Mouse (Mus musculus) frontal cortex, postnatal 25 days (tissue): ENCODE results near the gene Pkp3.

ENCODE experiments used
- DNase-seq, 2 experiments: peaks; one replicate each; pipeline ENCODE4 v3.0.0; 2022; ENCODE audit warnings: low spot score in 2 of 2

Gene Pkp3

DNA sequence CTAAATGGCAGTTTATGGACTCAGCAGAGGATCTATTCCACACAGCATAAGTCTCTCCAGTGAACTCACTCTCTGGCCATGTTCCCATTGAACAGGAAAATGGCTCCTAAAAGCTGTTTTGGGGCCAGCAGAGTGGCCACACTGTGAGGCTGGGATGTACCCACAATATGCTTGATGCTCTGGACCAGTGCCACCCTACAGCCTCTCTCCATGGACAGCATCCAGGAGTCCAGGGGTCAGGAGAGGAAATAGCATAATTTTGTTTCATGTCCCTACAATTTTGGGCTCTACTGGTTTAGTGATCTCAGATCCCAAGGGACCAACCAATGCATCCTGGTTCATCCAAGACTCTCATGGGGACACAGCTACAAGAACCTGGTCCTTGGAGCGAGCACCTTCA is 20.5 kb upstream of the Pkp3 start:
- no peak for DNase-seq

DNA sequence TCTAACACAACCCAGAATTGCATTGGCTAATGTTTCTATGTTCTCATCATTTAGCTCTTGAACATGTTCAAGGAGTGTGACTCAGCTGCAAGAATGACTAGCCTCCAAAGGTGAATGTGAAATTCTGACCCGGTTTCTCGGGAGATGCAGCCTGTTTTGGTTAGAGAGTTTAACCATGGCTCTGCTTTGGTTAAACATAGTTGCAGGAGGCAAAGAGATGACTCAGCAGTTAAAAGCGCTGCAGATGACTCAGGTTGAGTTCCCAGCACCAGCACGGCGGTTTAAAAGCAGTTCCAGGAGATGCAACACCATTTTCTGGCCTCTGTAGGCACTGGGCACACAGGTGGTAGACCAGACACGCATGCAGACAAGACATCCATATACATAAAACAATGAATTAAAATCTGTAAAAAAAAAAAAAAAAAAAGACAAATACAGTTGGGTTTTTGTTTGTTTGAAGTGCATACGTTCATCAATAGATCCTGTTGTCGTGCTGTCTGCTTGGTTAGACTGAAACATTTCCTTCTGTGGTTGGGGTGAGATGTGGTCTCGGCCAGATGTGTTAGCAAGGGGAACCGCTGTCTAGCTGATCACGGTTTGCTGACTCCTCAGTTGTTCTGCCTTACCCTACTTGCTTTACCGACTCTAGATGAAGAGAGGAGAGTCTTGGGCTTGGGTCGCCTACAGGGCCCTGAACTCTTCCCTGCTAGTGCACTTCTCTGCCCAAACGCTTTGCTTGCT is 19.2 kb upstream of the Pkp3 start:
- DNase-seq, result no peak

DNA sequence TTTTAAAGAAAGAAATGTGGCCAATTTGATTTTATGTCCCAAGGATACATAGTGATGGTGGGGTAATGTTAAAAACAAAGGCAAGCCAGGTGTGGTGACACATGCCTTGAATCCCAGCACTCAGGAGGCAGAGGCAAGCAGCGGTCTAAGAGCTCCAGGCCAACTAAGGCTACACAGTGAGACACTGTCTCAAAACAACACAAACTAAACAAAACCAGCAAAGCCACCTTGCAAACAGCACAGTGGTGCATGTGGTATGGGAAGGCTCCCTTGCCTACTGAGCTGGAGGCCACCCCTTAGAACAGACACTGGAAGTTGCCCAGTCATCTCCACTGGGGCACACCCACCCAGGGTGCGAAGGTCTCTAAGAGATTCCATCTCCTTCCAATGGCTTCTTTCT is 18.1 kb upstream of the Pkp3 start:
- DNase-seq, result no peak

DNA sequence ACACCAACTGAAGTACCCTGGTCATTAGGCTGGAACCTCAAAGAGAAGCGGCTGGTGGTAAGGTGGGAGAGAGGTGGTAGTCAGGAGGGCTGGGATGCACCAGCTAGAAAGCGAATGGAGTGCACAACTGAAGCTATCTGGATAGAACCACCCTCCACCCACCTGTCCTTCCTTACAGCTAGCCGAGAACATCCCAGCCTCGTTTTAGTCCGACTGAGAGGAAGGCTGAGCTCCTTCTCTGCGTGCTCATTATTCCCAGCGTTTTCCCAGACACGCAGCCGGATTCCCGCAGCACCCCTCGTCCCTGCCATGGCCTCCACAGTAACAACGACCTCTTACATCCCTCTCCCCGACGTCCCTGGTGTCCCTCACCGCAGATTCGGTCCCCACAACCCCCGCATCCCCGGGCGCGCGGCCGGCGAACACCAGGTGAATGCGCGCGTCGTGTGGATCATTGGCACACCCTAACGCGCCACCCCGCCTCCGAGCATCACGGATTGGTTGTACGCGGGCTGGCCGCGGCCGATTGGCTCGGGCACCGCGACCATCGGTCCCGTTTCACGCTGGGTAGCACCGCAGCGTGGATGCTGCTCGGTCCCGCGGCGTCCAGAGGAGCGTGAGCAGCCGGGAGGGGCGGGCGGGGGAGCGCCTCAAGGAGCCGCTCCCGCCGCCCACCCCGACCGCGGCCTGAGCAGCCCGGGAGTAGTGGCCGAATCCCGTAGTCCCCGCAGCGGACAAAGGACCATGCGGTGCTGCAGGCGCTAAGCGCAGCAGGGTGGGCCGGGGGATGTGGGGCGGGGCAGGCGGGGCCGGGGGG is 17.4 kb upstream of the Pkp3 start, which contains the start of gene B4galnt4:
Gene B4galnt4, plus strand, starts transcription at position 679 of the 817 bp plus-strand sequence.
- DNase-seq, result peak; percentile 79 to 89

DNA sequence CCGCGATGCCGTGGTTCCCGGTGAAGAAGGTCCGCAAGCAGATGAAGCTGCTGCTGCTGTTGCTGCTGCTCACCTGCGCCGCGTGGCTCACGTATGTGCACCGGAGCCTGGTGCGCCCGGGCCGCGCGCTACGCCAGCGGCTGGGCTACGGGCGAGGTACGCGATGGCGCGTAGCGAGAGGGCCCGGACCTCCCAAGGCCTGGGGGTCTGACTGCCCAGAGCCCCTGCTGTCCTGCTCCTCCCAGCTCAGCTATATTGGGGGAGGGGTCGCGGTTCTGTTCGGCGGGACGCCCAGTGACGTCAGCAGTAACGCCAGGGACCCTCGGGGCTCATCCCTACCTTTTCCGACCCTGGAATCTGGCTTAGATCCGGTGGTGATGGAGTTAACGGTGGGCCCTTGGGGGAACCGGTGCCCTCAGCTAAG is 16.7 kb upstream of the Pkp3 start:
- no peak for DNase-seq

DNA sequence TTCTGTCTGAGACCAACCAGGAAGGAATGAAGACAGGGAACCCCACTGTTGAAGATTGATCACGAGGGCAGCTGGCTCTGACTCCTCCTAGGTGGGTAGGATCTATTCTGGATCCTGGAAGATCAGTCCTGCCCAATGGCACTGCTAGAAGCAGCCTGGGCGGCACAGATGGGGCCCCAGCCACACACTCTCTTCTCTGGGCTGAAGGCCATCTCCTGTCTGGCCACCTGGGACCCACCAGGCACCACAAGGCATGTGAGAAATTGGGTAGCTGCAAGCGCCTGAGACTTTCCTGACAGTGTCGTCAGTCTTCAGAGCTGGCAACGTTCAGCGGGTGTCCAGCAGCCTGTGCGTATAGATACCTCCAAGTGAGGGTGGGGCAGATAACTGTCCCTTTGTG is 15.5 kb upstream of the Pkp3 start:
- no peak for DNase-seq

DNA sequence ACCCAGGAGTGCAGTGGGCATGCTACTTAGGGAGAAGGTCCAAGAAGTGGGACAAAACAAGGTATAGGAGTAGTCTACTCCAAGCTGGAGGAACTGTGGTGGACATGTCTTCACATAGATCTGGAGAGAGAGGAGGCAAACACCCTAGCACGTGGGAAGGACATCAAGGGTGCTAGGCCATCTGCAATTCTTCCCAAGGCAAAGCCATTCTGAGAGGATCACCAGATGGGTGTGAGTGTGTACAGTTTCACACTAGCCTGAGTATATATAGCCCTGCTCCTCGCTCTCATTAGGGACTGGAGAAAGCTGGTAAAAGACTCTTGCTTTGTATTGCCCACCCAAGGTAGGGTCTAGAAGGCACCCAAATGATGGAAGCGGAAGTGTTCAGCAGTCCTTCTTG is 14.7 kb upstream of the Pkp3 start:
- no peak for DNase-seq

DNA sequence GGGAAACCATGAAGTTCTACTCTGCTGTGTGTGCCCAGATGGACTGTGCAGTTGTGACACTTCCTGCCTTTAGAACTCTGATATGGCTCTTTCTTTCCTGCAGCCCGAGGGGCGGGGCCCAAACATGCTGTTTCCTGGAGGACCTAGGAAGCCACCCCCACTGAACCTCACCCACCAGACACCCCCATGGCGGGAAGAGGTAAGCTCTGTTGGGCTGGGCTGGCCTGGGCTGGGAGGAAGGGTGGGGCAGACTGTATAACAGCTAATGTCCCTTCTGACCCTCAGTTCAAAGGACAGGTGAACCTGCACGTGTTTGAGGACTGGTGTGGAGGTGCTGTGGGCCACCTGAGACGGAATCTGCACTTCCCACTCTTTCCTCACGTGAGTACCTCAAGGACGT is 13.8 kb upstream of the Pkp3 start:
- no peak for DNase-seq

DNA sequence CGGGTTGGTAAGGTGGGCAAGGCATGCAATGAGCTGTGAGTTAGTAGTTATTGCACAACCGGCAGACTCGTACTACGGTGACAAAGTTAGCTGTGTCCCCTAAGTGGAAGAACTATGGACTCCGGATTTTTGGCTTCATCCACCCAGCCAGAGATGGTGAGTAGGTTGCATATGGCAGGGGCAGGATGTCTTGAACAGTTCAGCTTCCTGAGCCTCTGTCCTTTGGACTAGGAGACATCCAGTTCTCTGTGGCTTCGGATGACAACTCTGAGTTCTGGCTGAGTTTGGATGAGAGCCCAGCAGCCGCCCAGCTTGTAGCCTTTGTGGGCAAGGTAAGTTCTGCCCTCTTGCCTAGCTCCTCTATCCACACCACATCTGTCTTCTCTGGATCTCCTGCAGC is 13.4 kb upstream of the Pkp3 start:
- no peak for DNase-seq

DNA sequence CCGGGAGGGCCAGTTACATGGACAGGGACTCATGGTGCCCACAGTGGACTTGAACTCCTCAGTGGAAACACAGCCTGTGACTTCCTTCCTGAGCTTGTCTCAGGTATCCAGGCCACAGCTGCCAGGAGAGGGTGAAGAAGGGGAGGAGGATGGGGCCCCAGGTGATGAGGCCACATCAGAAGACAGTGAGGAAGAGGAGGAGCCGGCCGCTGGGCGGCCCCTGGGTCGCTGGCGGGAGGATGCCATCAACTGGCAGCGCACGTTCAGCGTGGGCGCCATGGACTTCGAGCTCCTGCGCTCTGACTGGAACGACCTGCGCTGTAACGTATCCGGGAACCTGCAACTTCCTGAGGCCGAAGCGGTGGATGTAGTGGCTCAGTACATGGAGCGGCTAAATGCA is 9.7 kb upstream of the Pkp3 start:
- no peak for DNase-seq

DNA sequence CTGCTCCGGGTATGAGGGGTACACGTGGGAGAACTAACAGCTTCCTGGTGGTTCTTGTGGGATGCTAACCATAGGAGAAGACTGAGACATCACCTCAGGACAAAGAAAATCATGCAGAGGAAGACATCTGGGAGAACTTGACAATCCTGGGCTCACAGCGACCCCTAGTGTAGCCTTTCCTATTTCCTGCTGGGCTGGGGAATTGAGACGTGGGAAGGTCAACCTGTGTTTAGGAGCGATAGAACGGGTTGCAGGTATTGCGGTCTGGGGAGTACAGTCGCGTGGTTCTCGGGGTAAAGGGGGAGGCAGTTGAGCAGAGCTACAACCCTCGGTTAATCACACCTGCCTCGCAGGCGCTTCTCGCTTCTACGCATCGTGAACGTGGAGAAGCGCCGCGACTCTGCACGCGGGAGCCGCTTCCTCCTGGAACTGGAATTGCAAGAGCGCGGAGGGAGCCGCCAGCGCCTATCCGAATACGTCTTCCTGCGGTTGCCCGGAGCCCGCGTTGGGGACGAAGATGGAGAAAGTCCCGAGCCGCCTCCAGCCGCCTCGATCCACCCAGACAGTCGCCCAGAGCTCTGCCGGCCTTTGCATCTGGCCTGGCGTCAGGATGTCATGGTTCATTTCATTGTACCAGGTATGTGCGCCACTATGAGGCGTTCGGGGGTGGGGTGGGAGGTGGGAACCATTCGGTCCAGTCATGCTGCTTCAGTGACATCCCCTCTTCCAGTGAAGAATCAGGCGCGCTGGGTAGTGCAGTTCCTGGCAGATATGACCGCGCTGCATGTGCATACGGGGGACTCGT is 7.8 kb upstream of the Pkp3 start:
- peak; percentile 58 to 72 for DNase-seq

DNA sequence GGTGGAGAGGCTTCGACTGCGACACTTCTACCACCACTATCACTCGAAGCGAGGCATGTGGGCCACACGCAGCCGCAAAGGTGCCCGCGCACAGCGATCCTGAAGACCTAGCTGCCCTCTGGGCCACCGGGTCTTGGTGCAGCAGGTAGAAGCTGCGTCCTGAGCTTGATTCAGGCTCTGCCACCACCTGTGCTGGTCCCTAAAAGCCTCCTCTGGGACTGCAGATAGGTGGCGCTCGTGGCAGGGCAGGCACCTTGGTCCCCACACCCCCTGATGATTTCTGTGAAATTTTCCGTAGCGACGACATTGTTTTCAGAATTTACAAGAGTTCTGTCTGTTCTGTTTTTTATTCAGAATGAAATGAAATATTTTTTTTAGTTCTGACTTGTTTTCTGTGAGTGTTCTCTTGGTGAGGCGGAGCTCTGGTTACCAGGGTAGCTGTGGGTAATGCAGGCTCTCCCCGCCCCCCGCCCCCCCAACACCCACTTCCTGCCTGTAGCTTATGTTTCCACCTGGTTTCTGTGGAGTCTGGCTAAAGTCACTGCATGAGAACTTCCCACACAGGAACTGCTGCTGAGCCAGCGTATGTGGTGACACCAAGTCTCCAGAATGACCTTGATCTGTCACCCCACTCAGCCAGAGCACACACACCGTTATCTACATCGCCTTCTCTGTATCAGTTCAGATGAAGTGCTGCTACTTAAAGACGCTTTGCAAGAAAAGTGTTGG is 5.8 kb upstream of the Pkp3 start:
- no peak for DNase-seq

DNA sequence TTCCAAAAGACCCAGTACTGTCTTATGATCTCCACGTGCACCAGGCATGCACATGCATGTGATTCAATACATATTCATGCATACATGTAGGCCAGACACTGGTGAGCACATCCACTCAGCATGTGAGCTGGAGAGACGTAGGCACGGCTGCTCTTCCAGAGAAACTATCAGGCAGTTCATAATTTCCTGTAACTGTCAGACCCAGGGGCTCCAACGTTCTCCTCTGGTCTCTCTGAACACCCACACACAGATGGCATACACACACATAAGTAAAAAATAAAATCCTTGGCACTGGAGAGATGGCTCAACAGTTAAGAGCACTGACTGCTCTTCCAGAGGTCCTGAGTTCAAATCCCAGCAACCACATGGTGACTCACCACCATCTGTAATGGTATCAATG is 4.2 kb upstream of the Pkp3 start:
- DNase-seq, result no peak

DNA sequence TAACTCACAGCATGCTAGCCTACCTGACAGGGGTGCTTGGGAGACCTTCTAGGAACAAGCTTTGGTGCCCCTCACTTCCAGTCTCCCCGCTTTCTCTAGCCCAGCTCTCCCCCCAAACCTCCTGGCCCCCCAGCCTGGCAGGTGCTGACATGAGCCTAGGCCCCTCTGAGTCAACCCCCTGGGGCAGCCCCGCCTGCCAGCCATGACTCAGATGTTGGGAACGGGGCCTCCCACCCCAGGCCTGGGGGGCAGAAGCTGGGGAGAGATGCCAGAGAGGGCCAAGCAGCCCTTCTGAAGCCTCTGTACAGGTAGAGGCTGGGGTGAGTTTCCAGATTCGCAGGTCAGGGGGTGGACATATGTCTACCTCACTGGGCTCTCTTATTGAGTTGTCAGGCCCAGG is 858 bp downstream of the Pkp3 start:
- no peak for DNase-seq

DNA sequence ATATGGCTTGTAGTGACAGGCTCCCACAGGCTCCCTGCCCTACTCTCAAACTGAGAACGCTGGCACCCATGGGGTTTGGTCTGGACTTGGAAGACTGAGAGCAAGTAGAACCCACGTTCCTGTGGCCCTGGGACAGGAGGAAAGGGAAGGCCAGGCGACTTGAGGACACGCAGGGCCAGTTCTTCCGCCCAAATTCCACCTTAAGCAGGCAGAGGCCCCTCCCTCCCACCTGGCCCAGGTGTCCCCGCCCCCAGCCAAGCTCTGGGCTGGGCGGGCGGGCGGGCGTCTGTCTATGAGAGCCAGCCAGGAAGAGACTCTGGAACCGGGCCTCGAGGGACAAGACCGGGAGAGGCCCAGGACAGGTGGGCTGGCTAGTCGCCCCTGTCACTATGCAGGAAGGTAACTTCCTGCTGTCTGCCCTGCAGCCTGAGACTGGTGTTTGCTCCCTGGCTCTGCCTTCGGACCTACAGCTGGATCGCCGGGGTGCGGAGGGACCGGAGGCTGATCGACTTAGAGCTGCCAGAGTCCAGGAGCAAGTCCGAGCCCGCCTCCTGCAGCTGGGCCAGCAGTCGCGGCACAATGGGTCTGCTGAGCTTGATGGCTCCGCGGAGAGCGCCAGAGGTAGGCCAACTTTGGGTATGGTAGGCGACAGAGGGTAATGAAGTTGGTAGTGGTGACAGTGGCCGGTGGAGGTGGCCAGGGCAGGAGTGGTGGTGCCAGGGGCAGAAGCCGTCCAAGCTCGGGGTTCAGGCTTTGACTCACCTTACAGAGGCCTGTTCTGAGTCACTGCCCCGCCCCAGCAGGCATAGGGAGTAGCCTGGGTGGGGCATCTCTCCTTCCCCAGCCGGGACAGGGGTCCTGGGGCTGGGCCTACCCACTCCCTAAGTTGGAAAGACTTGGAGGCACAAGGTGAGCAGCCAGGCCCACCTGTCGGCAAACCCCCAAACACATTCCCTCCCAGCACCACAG is 1.7 kb downstream of the Pkp3 start:
- DNase-seq, result no peak

DNA sequence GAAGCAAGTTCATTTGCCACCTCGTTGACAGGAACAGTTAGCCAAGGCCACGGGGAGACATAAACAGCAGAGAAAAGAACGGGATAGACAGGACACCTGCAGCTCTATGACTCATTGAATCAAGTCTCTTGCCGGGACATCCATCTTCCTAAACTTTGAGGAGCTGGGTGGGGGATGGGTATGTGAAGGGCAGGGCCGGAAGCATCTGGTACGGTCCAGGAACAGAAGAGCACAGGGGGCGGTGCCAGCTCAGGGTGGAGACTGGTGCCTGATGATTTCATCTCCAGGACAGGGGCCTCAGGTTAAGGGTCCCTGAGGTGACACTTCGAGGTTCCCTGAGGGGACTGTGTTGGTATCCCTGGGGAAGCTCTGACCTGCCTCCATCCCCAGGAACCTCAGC is 9.9 kb downstream of the Pkp3 start:
- DNase-seq, result no peak

DNA sequence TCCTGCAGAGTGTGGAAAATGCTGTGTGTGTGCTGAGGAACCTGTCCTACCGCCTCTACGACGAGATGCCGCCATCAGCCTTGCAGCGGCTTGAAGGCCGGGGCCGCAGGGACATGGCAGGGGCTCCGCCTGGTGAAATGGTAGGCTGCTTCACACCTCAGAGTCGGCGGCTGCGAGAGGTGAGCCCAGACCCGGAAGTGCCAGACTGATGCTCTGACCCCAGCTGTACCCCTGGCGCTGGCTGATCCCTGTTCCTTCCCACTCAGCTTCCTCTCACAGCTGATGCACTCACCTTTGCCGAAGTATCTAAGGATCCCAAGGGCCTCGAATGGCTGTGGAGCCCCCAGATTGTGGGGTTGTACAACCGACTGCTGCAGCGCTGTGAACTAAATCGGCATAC is 10.5 kb downstream of the Pkp3 start:
- DNase-seq, result no peak

DNA sequence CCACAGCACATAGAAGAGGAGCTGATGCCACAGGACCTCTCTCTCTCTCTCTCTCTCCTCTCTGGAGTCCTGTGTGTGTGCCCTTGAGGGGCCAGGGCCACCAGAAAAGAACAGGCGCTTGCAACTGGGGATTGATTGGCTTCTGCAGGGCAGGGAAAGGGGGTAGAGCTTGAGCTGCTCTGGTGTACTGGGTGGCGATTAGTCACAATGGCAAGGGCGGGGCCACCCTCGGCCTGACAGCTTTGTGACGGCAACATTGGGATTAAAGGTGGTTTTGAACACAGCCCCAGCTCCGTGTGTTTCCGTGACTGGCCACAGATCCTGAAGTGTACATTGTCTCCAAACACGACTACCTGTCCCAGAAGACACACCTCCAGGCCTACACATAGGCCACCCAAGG is 12.2 kb downstream of the Pkp3 start:
- no peak for DNase-seq

DNA sequence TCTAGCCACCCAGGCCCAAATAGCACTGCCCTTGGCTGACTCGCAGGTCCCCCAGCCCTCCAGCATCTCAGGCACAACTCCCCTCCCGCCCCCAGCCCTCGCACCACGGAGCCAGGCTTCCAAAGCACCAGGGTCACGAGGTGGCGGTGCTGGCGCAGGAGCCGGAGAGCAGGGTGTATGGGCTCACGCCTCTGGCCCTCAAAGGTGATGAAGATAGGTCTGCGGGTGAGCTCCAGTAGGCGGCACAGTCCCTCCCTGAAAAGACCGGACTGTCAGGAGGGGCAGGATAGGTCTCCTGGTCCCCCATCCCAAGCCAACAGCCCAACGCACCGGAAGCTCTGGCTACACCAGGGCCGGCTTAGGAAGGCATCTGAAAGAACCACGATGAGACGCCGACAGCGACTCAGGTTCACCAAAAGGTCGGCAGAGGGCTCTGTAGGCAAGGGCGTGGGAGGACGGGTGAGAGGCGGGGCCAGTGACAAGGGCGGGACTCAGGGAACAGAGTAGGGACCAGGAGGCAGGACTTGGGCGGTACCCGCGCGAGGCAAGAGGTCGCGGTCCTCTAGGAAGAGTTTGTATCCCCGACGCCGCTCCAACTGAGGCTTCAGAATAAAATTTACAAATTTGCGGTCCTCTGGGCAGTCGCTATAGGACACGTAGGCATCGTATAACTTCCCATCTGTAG is 14.2 kb downstream of the Pkp3 start:
- DNase-seq, result peak in 1 of 2 experiments; percentile 18

DNA sequence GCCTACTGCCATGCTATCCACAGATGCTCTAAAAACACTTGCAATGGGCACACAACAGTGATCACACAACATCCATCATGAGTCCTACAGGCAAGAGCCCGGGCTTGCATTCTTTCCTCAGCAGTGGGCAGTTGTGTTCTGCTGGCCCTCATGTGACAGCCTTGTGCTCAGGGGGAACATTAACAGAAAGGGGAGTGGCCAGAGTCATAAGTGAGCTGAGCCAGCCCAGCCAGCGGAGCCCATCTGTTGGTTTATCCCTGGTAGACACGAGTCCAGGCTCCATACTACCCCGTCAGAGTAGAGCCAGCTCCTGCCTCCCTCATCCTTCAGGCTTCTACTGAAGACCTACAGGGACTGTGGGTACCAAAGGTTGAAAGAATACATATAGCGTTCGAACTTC is 15.9 kb downstream of the Pkp3 start:
- DNase-seq, result no peak
